Mouse (Mus musculus): ENCODE measurements around the gene Sh2d1b2.

Gene Sh2d1b2

GRCm38 (mm10) chr1:170282415-170283129 is 50.0 kb downstream of the Sh2d1b2 start:
- no peak for DNase-seq

- DNase-seq = peak; percentile 66
Observed at GRCm38 (mm10) chr1:170292239-170292951, 59.8 kb downstream of the Sh2d1b2 start.

GRCm38 (mm10) chr1:170293257-170293656 is 60.7 kb downstream of the Sh2d1b2 start:
- DNase-seq = no peak

- DNase-seq = no peak
Observed at GRCm38 (mm10) chr1:170294786-170295570, 62.4 kb downstream of the Sh2d1b2 start.

GRCm38 (mm10) chr1:170299496-170299895 is 66.9 kb downstream of the Sh2d1b2 start:
- DNase-seq = no peak

GRCm38 (mm10) chr1:170301686-170302085 is 69.1 kb downstream of the Sh2d1b2 start:
- no peak for DNase-seq

- DNase-seq = no peak
Observed at GRCm38 (mm10) chr1:170302456-170302855, 69.9 kb downstream of the Sh2d1b2 start.

- DNase-seq = no peak
Observed at GRCm38 (mm10) chr1:170303103-170303502, 70.6 kb downstream of the Sh2d1b2 start.

Measured in kidney, postnatal 10 days (tissue).